Mouse (Mus musculus) liver (tissue): ENCODE data around the gene Cyp4f14.

Experiments used
- DNase-seq: peaks from one replicate; pipeline ENCODE4 v3.0.0-alpha.2; 2020; ENCODE audit warnings: mixed read lengths

Cyp4f14 gene

DNA sequence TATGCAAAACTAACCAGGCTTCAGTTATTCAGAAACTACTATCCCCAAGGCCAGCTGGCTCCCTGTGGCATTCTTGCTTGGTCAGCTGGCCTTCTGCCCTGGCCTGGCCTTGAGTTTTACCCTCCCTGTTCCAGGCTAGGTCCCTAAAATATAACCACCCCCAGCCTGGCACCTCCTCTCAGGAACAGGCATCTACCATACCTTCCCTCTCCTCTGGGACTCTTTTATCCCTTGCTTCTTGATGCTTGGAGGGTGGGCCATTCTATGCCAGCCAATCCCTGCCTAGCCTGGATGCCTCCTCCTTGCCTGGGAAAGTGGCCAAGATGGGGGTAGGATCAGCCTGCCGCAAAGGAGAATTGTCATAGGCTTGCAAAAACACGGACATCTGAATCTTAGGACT is at the start of gene Cyp4f14:
Gene Cyp4f14 (minus strand): TSS at position 212 of the 400 bp plus-strand sequence.
- no peak for DNase-seq

- DNase-seq: peak; percentile 88
Measured at GRCm38 (mm10) chr17:32965623-32966290, 48.6 kb upstream of the Cyp4f14 start, which contains the start of gene Zfp472. Zfp472 (plus strand) TSS chr17:32965814.

- DNase-seq: no peak
Measured at GRCm38 (mm10) chr17:32965253-32965622, 48.1 kb upstream of the Cyp4f14 start.

GRCm38 (mm10) chr17:32951441-32951840 is 34.3 kb upstream of the Cyp4f14 start:
- peak; percentile 79 for DNase-seq

- no peak for DNase-seq
Measured at GRCm38 (mm10) chr17:32951006-32951405, 33.9 kb upstream of the Cyp4f14 start.

GRCm38 (mm10) chr17:32950136-32950535 is 33.0 kb upstream of the Cyp4f14 start:
- no peak for DNase-seq

DNA sequence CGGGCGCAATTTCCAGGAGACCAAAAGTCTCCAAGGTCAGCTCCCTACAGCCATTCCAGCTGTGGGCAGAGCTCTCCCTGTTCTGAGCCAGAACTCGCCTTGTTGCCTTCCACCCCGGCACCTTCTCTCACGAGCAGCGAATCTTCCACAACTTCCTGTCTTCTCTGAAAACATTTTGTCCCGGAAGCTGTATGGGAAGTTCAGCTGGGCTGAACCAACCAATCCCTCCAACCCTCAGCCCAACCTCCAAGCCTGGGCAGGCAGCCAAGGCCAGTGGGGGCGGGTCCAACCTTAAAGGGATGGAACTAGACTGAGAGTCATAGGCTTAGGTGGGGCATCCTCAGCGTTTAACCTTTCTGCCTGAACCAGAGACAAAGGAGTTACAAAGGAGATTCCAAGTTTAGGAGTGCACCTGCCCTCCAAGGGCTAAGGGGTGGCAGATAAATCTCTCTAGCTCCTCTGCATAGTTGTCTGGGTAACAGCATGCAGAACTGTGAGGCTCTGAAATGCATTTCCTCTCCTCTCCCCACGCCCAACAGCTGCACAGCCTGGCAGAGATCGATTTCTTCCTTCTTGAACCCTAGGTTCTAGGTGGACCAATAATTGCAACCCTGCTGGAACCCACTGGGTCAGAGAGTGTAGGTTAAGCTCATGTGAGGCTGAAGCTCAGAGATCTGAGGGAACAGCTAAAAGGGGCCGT is 30.2 kb upstream of the Cyp4f14 start, which contains the start of gene Cyp4f13:
Gene Cyp4f13 (minus strand): TSS at position 188 of the 700 bp plus-strand sequence.
- DNase-seq: peak; percentile 88

DNA sequence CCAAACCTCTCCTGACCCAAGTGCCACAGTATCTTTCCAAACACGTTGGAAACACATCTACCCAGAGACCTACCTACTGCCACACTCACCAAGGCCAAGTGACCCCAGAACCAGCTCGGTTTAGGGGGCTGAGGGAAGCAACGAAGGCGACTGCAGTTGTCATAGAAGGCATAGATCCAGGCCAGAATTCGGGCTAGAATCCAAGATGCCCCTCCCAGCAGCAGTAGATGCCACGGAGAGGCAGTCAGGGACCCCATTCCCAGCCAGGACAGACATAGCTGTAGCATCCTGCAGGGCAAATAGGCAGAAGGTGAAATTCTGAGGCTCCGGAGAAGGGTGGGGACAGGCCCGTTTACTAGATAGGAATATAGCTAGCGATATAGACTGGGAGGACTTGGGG is 29.6 kb upstream of the Cyp4f14 start:
- no peak for DNase-seq

DNA sequence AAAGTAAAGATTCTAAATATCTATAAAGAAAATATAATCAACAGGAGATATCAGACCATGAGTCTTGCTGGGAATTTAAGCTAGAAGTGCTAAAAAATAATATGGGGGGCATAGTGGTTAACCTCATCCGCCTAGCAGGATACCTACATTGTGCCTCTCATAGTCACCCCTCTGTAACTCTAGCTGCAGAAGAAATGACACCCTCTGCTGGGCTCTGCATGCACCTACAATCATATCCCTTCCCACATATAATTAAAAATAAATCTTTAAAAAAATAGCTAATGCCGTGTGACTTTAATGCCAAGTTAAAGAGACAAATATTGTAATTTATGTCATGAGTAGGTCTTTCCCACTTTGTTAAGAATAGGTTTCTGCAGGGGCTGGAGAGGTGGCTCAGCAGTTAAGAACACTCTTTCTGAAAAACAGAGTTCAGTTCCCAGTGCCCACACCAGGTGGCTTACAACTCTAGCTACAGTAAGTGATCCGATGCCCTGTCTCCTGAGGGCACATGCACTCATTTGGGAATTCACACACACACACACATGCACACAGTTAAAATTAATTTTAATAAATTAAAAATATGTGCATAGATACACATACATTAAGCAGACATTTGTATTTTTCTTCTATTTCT is 27.4 kb upstream of the Cyp4f14 start:
- DNase-seq: no peak

GRCm38 (mm10) chr17:32943661-32944060 is 26.5 kb upstream of the Cyp4f14 start:
- no peak for DNase-seq

- no peak for DNase-seq
Measured at GRCm38 (mm10) chr17:32939831-32940230, 22.7 kb upstream of the Cyp4f14 start.

- DNase-seq: no peak
Measured at GRCm38 (mm10) chr17:32927803-32928202, 10.7 kb upstream of the Cyp4f14 start.

DNA sequence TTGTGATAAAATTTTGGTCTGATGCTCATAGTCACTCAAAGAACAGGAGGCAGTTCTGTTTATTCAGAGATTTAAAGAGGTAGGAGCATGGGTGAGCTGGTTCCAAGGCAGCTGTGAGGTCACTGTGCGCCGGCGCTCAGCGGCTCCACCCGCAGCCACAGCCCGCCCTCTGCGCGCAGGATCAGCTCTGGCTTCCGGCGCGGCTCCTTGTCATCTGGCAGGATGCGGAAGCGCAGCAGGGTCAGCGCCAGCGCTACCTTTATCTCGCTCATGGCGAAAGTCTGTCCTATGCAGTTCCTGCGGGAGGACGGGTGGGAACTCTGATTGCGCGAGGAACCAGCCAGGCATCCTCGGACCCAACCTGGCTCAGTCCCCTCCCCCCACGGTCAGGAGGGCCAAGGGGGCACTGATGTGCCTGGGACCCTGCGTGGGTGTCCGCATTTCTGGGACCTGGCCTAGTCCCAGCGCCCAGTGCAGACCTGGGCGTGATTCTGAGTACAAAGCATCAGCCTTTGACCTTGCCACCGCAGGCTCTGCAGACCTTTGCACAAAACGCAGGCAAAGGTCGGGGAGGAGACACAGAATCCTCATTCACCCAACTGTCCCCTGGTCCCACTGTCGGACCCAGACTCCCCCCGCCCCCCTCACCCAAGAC is 7.6 kb upstream of the Cyp4f14 start:
- peak; percentile 78 for DNase-seq

- no peak for DNase-seq
Measured at GRCm38 (mm10) chr17:32923681-32924080, 6.5 kb upstream of the Cyp4f14 start.

DNA sequence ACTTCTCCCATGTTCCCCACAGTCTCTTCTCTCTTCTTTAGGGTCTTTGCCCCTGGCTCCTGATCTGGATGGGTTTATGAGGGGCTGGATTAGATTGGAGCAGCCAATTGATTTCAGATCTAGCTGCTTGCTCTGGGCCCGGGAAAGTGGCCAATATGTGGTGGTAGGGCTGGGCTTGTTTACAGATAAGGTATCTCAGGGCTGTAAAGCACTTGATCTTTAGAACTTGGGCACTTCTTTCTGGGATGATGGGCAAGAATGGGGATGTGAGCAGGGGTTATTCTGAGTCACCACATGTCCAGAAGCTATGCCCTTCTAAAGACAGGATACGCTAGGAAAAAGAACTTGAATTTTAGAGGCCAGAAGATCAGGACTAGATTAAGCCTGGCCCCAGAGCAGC is 2.0 kb upstream of the Cyp4f14 start:
- DNase-seq: no peak

- DNase-seq: no peak
Measured at GRCm38 (mm10) chr17:32916075-32916474, 1.1 kb downstream of the Cyp4f14 start.

DNA sequence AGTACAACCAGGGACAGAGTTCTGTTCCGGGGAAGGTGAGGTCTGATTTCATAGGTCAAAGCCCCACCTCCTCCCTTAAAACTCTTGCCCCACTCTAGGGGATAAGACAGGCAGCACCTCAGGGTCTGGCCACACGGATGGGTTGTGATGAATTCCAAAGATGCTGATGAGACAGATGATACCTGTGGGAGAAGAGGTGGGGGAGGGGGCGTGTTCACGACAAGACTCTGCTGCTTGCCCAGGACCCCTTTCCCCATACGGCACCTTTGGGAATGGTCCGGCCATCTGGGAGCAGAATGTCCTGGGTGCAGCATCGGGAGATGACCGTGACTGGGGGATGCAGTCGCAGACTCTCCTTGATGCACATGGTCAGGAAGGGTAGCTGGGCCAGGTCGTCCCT is 11.0 kb downstream of the Cyp4f14 start:
- DNase-seq: no peak

- peak; percentile 66 for DNase-seq
Measured at GRCm38 (mm10) chr17:32905239-32905638, 11.9 kb downstream of the Cyp4f14 start.

DNA sequence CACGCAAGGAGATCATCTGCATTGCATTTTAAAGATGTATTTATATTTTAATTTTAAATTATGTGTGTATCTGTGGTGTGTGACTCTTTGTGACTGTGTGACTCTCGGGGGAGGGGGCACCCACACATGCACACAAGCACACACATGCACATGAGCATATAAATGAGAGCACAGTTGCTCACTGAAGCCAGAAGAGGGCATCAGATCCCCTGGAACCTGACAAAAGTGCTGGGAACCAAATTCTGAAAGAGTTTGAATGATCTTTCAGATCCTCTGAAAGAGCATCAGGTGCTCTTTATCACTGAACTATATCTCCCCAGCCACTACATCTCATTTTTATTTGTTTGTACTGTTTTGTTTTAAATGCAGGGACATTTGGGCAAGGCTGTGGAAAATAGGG is 12.7 kb downstream of the Cyp4f14 start:
- DNase-seq: no peak

DNA sequence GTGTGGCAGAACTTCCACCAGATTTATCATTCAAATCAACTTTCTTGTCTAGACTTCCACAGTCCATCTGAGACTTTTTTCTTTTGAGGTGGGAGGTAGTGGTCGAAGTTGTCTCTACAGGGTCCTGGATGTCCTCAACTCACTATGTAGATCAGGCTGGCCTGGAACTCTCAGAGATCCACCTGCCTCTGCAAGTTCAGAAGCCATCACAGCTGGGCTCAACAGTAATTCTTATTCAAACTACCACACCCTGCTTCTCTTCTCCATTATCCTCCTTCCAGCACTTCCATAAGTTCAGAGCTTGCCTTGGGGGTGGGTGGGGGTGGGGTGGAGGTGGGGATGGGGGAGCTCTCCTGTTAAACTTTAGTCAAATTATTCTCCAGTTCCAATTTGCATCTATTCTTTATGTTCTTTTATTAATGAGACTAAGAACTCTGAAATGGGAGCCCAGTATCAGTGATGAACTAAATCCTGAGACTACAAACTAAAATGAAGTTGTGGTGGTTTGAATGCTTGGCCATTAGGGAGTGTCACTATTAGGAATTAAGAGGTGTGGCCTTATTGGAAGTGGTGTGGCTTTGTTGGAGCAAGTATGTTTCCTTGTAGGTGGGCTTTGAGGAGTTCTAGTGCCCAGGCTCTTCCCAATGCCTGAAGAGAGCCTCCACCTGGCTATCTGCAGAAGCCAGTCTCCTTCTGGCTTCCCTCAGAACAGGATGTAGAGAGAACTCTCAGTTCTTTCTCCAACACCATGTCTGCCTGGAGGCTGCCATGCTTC is 15.2 kb downstream of the Cyp4f14 start:
- DNase-seq: no peak

DNA sequence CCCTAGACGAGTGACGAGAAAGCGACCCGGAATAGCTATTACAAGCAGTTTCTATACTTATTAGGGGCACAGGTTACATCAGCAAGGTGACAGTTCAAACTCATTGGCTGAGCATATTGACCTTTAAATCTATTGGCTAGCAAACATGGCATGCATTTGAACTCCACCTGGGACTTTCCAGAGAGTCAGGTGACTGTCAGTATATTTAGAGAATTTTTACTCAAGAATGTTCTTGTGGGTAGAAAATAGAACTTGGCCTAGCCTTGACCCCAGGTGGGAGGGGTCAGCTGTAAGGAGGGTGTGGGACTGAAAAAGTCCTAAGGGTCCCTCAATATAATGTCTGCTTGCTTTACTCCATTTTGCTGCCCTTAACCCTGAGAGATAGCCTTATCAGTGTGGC is 21.7 kb downstream of the Cyp4f14 start:
- no peak for DNase-seq

GRCm38 (mm10) chr17:32893901-32894300 is 23.2 kb downstream of the Cyp4f14 start:
- DNase-seq: no peak
